In genomic region chr7:70716811-70717458, GRCm38 (mm10) we compare ENCODE assay signal across 21 mouse cellular contexts.
DNase-seq lines count a peak whose midpoint lies in the region; ATAC-seq lines count a peak whose summit lies in the region.
"Had no signal": no experiment of that assay in that cellular context is flagged by ENCODE, and none has a peak within 500 bp of the region (broad histone marks: within the 10 kb centered on the region; RNA-seq: fewer than 3 reads in every experiment).

No protein-coding gene starts in this region.

- no peaks in the 10 kb centered on the region for H3K36me3 ChIP-seq in midbrain, embryonic 15.5 days (replicated peaks)
- H3K36me3 ChIP-seq: heart, embryonic 15.5 days; midbrain, embryonic 13.5 days; neural tube, embryonic 15.5 days had no signal

- ATAC-seq in midbrain, embryonic 15.5 days (replicated peaks): no peak
- ATAC-seq: forebrain, embryonic 13.5 days; hindbrain, embryonic 16.5 days; midbrain, embryonic 13.5 days had no signal

- H3K27ac ChIP-seq in midbrain, embryonic 15.5 days: no peak overlapping the region
- H3K27ac ChIP-seq: forebrain, embryonic 13.5 days; heart, adult 2 months; heart, embryonic 15.5 days; liver, embryonic 14.5 days; midbrain, embryonic 13.5 days; neural tube, embryonic 15.5 days had no signal

- H3K4me2 ChIP-seq in midbrain, embryonic 15.5 days: no peak overlapping the region
- H3K4me2 ChIP-seq: forebrain, embryonic 13.5 days; heart, embryonic 15.5 days; midbrain, embryonic 13.5 days; neural tube, embryonic 15.5 days had no signal

- no peak overlapping the region for H3K9ac ChIP-seq in midbrain, embryonic 15.5 days
- H3K9ac ChIP-seq: forebrain, embryonic 13.5 days; heart, embryonic 15.5 days; liver, embryonic 14.5 days; midbrain, embryonic 13.5 days; neural tube, embryonic 15.5 days had no signal

- H3K4me3 ChIP-seq in midbrain, embryonic 15.5 days: no peak overlapping the region
- H3K4me3 ChIP-seq: erythroblast, embryonic 14.5 days; forebrain, embryonic 13.5 days; heart, adult 2 months; heart, embryonic 15.5 days; midbrain, embryonic 13.5 days; neural tube, embryonic 15.5 days had no signal

- H3K27me3 ChIP-seq in midbrain, embryonic 15.5 days (replicated peaks): no peaks in the 10 kb centered on the region
- H3K27me3 ChIP-seq: heart, embryonic 15.5 days; midbrain, embryonic 13.5 days; neural tube, embryonic 15.5 days had no signal

- DNase-seq in kidney, postnatal 10 days: peak; percentile 17
- DNase-seq in kidney, postnatal 14 days: no peak
- peak; percentile 12 to 16 for DNase-seq in urinary bladder, postnatal 36 days (ENCODE audit: low spot score in 2 of 2)
- DNase-seq in urinary bladder, postnatal 10 days (ENCODE audit: low spot score): no peak
- peak; percentile 18 for DNase-seq in lung, postnatal 10 days
- DNase-seq in left cerebral cortex, adult 9 months (ENCODE audit: low spot score in 2 of 2): no peak
- DNase-seq: adrenal gland, adult 2 months; cerebellum, adult 9-10 months; gastrocnemius, postnatal 14 days; heart, adult 2 months; kidney, adult 11 months; spleen, adult 18-20 months; thymus, adult 18-20 months had no signal

- 94% methylated on average over 4 of the region's 4 CpGs for WGBS in midbrain, embryonic 15.5 days

- H3K9me3 ChIP-seq in midbrain, embryonic 15.5 days: no peaks in the 10 kb centered on the region
- H3K9me3 ChIP-seq: forebrain, embryonic 13.5 days; heart, embryonic 15.5 days; midbrain, embryonic 13.5 days; neural tube, embryonic 15.5 days had no signal

- no peaks in the 10 kb centered on the region for H3K4me1 ChIP-seq in midbrain, embryonic 15.5 days
- H3K4me1 ChIP-seq: forebrain, embryonic 13.5 days; midbrain, embryonic 13.5 days had no signal

Comparison
In these comparisons a context has a peak if more than half of its experiments do, and no peak if none do; other contexts are left out.
1. DNase-seq: peak in kidney, postnatal 10 days (single experiment), urinary bladder, postnatal 36 days (2 of 2) and lung, postnatal 10 days (single experiment); none in kidney, postnatal 14 days (single experiment), urinary bladder, postnatal 10 days (single experiment) and left cerebral cortex, adult 9 months (0 of 2).